Mouse (Mus musculus): ENCODE results near the gene 1700017D01Rik. TPM values are rescaled to one million over a fixed set of nuclear protein-coding genes. Genes with fewer than 3 reads are reported as not detected.
"Not testable (repeated sequence)": the region's sequence is repeated elsewhere in the genome, so short reads cannot be mapped to it uniquely, and the experiment has no call there.

1700017D01Rik gene
- not detected in 2 replicates for total RNA-seq (2017)

DNA sequence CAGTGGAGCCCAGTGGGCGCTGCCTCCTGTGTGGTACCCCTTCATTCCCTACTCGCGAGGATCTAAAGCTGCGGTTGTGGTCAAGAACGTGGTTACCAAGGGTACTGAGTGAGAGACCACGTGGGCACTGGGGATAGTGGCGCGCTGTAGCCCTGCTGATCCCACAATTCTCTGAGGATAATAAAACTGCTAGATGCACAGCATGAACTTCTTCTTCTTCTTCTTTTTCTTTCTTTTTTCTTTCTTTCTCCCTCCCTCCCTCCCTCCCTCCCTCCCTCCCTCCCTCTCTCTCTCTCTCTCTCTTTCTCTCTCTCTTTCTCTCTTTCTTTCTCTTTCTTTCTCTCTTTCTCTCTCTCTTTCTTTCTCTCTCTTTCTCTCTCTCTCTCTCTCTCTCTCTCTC lies at the start of gene 1700017D01Rik:
Gene 1700017D01Rik, minus strand, starts transcription at position 101 of the 400 bp plus-strand sequence.
- not testable (repeated sequence) for ATAC-seq (ENCODE audit: extremely low read depth, insufficient number of reproducible peaks, low FRiP score, poor library complexity, severe bottlenecking)

DNA sequence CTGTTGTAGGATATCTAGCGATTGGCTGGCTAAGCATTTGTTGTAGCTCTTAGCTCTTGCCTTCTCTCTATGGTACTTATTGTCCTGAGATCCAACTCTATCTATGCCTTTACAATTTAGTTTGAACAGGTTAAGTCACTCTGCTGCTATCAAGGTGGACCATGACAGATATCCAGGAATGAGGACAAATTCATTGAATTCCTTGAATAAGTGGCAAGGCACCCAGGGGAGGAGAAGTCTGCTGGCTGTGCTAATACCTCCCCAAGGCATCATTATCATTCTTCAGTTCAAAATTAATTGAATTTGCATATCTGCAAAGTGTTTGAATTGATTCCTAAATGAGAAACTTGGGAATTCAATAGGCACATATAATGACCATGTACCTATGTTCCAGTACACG lies 46.8 kb upstream of the 1700017D01Rik start:
- no peak for ATAC-seq (ENCODE audit: extremely low read depth, insufficient number of reproducible peaks, low FRiP score, poor library complexity, severe bottlenecking)

DNA sequence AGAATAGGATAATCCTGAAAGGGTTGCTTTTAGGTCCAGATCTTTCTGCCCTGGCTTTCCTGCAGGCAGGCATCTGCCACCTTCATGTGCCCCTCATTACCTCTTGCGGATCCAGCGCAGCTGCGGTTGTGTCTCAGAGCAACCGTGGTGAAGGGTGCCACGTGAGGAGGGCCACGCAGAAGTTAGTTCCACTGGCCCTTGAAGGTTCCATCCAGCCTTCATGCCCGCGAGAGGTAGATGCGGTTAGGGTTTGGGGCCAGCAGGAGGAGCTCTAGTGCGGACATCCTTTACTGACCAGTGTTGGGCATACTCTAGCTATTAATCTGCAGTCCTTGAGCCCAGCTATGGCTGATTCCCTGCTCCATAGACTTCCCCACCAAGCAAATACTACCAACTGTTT lies 34.5 kb upstream of the 1700017D01Rik start, which contains the start of gene 1700025F22Rik:
Gene 1700025F22Rik, minus strand, starts transcription at position 149 of the 400 bp plus-strand sequence.
- peak; percentile 66; the same call in 1 of the 2 replicates for ATAC-seq (ENCODE audit: extremely low read depth, insufficient number of reproducible peaks, low FRiP score, poor library complexity, severe bottlenecking)

DNA sequence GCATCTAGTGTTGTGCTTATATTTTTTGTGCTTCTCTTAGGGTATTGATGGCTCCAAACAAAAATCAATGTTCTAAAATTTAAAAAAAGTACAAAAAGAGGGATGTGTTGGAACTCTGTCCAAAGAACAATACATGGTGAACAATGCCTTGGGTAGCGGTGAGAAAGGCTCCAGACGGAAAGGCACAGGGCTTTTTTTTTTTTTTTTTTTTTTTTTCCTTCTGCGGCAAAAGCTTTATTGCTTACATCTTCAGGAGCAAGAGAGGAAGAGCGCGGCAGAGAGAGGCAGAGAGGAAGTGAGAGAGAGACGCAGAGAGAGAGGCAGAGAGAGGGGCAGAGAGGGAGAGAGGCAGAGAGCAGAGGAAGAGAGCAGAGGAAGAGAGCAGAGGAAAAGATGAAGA lies 27.2 kb upstream of the 1700017D01Rik start:
- not testable (repeated sequence) for ATAC-seq (ENCODE audit: extremely low read depth, insufficient number of reproducible peaks, low FRiP score, poor library complexity, severe bottlenecking)

DNA sequence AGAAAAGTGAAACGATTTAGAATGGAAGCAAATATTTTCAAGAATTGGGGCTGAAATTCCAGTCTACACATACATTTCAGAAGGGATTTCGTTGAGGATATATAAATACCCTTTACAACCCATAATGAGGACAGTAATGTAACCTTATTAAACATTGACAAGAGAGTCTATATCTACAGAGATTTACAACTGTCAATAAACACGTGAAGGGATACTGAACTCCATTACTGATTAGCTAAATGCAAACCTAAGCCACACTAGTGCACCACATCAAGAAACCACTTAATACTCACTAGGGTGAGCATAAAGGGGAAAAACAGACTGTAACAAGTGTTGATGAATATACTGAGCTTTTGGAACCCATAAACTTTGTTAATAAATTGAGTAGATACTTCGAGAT lies 4.7 kb upstream of the 1700017D01Rik start:
- ATAC-seq (ENCODE audit: extremely low read depth, insufficient number of reproducible peaks, low FRiP score, poor library complexity, severe bottlenecking): no peak

DNA sequence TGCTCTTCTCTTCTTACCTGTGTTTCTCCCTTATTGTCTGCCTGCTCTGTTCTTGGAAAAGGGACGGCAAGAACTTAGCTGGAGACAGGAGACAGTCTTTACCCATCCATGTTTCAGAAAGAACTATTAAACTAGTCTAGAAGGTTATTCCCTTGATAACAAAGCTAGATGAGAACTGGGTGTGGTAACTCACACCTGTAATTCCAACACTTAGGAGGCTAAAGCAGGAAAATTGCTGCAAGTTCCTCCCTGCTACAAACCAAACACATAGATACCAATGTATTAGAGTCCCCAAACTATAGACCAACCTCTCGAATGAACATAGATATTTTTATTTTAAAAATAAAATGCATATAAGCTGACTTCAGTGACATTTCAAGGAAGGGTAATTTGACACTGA lies 4.2 kb upstream of the 1700017D01Rik start:
- ATAC-seq (ENCODE audit: extremely low read depth, insufficient number of reproducible peaks, low FRiP score, poor library complexity, severe bottlenecking): no peak

DNA sequence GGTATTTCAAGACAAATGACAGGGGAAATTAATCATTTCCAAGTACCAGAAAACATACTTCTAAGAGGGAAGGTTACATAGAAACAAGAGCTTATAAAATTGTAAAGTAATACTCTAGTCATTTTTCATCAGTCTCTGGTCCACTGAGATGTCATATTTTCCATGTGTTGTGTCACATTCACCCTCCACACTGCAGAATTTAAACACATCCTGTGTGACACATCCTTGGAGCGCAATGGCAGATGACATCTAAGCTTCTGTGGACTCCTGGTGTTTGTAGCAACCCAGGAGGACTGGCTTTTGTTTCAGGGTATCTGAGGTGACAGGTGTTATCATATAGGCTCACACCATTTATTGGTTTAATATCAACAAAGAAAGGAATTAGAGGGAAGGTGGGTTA lies 974 bp downstream of the 1700017D01Rik start:
- no peak for ATAC-seq (ENCODE audit: extremely low read depth, insufficient number of reproducible peaks, low FRiP score, poor library complexity, severe bottlenecking)

DNA sequence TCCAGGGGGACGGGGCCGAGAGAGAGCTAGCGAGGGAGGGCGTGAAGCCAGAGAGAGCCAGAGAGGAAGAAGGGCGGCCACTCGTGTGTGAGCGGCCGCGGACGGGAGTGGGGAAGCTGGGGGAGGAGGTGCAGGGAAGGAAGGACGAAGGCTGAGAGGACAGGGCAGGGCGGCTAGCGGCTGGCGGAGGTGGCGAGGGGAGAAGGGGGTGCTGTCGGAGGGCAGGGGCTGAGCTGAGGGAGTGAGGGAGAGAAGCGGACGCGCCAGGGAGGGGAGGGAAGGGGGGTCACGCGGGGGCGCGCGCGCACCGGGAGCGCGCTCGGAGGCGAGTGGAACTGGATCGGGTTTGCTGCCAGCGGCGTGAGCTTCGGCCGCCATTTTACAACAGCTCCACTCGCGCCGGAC lies 9.7 kb downstream of the 1700017D01Rik start:
- peak; percentile 90 for ATAC-seq (ENCODE audit: extremely low read depth, insufficient number of reproducible peaks, low FRiP score, poor library complexity, severe bottlenecking)

DNA sequence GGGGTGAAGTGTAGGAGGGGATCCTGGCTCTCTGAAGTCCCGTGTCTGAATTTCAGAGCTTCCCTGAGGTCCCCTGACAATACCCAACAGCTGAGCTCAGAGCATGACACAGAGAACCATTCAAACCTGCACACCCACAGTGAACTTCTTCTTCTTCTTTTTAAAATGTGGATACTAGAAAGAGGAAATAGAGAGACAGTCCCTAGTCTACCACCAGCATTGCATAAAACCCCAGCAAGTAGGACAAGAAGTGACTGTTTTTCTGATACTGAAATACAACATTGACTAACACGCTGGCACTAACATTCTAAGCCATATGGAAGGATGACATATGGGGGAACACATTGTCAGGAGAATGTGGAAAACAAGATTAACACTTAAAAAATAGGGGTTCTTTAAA lies 11.3 kb downstream of the 1700017D01Rik start:
- ATAC-seq (ENCODE audit: extremely low read depth, insufficient number of reproducible peaks, low FRiP score, poor library complexity, severe bottlenecking): peak; percentile 67; the same call in 1 of the 2 replicates

DNA sequence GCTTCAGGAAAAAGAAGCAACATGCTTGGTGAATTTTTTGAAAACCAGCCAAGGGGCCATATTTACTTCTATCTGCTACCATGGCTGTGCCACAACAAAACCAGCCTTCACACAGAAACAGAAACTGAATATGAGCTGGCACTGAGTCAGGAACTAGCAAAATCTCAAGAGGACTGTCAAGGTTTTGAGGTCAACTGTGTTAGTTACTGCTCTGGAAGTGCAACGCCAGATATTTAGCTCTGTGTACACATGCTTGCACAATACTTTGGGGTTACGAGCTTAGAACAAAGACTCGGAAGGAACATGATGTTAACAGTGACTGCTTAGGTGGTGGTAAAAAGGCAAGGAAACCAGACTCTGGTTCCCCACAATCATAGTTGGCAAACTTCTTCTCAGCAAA lies 22.9 kb downstream of the 1700017D01Rik start:
- peak; percentile 33; the same call in 1 of the 2 replicates for ATAC-seq (ENCODE audit: extremely low read depth, insufficient number of reproducible peaks, low FRiP score, poor library complexity, severe bottlenecking)

DNA sequence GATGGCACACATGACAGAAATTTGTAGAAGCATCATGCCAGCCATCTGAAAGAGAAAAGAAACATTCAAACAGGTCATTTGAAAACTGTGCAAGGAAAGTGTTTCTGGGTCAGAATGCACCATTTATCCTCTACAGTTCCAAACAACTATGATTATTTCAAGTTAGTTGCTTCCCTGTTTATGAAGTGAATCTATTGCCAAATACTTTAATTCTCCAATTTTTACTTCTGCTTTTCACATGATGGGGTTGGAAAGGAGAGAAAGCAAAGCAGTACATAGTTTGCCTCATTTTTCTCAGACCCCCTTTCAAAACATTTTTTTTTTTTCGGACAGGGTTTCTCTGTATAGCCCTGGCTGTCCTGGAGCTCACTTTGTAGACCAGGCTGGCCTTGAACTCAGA lies 28.8 kb downstream of the 1700017D01Rik start:
- ATAC-seq (ENCODE audit: extremely low read depth, insufficient number of reproducible peaks, low FRiP score, poor library complexity, severe bottlenecking): no peak

DNA sequence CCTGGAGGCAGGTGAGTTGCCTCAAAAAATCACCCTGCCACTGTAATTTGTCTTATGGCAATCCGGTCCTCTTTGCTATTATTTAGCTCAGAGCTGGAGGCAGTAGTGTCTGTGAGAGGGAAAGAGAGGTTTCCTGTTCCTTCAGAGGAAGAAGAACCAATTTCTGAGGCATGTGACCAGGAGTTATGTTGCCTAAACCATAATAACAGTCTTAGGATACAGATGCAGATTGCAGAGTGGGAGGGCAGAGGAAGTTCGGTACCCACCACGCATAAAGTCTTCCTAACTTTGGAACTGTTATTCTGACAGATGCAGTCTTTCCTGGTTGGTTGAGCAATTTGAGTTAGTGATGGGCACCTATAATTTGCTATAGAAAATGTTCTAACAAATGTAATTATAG lies 32.3 kb downstream of the 1700017D01Rik start:
- no peak for ATAC-seq (ENCODE audit: extremely low read depth, insufficient number of reproducible peaks, low FRiP score, poor library complexity, severe bottlenecking)

DNA sequence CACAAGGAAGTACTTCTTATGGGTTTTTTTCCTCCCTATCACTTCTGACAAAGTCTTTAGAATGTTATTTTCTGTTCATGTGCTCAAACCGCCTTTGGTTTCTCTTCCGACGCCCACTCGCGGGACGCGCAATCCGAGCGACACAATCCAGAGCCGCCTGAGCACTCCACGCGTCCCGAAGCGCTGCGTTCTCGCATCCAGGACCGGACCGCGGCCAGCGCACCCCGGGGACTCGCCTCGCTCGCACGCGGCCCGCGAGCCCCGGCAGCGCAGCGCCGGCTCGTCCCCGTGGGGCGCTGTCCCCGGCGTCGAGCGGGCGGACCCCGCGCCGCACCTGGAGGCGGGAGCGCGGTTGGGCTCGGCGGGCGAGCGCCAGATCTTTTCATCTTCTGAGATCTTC lies 38.5 kb downstream of the 1700017D01Rik start:
- ATAC-seq (ENCODE audit: extremely low read depth, insufficient number of reproducible peaks, low FRiP score, poor library complexity, severe bottlenecking): peak; percentile 30; the same call in 1 of the 2 replicates

DNA sequence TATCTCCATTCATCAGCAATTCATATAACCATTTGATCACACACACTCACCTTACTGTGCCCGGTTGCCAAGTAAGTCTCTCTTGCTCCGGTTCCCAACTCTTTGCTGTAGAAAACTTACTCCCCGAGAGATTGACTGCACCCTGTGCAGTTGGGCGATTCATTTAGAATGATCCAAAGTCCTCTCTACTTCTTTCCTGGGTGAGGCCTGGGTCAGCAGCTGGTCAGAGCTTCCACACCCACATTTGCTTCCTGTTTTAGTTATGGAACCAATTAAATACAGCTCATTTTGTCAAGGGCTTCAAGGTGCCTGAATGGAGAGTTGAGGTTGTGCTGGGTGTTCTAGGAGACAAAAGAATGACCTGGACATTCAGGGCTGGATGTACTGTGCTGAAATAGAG lies 49.7 kb downstream of the 1700017D01Rik start, which contains the start of gene Ms4a8a:
Gene Ms4a8a, minus strand, starts transcription at position 169 of the 400 bp plus-strand sequence.
- no peak for ATAC-seq (ENCODE audit: extremely low read depth, insufficient number of reproducible peaks, low FRiP score, poor library complexity, severe bottlenecking)

DNA sequence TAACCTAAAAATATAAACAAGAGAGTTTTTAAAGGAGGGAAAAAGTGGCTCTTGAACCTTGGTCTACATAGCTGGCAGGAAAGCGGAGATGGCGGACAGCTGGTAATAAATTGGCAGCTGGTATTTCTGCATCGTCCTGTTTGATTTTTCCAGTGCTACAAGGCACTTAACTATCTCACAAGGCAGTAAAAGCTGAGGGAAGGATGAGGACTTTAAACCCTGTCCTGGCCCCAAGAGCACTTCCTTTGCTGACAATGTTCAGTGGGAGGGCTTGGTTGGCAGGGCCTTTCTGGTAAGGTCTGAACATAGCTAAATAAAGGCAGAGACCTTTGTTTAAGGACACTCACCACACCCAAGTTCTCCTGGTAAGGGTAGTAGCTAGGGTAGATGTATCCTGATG lies 60.3 kb downstream of the 1700017D01Rik start:
- no peak for ATAC-seq (ENCODE audit: extremely low read depth, insufficient number of reproducible peaks, low FRiP score, poor library complexity, severe bottlenecking)

DNA sequence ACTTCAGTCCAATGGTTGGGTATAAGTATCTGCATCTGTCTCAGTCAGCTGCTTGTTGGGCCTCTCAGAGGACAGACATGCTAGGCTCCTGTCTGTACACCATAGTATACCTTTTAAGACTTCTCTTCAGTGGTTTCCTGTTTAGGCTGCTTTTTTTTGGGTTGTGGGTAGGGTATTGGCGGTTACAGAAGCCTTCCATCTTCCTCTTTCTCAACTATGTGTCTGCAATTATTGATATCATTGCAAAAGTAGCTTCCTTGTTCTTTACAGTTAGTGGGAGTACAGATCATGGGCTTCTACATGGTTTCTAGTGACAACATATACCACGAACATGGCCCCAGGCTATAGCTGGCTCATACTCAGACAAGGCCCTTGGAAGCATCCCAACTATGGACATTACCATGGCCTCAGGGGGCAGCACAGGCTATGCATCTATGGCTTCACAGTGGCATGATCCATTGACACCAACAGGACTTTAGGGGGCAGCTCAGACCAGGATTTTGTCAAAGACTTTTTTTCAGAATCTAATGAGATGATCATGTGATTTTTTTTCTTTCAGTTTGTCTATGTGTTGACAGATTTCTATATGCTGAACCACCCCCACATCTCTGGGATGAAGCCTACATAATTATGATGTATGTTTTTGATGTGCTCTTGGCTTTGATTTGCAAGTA lies 65.3 kb downstream of the 1700017D01Rik start:
- ATAC-seq (ENCODE audit: extremely low read depth, insufficient number of reproducible peaks, low FRiP score, poor library complexity, severe bottlenecking): peak; percentile 77

DNA sequence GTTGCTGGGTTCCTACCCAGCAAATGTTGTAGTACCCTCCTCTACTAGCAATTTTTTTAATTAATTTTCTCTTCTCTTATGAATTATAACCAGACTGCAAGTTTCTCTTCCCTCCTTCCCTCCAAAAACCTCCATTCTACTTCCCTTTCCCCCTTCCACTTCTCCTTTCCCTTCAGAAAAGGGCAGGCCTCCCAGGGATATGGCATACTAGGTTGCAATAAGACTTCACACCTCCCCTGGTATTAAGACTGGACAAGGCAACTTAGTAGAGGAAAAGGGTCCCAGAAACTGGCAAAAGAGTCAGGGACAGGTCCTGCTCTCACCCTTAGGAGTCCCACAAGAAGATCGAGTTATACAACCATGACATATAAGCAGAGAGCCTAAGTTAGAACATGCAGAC lies 69.8 kb downstream of the 1700017D01Rik start:
- no peak for ATAC-seq (ENCODE audit: extremely low read depth, insufficient number of reproducible peaks, low FRiP score, poor library complexity, severe bottlenecking)

DNA sequence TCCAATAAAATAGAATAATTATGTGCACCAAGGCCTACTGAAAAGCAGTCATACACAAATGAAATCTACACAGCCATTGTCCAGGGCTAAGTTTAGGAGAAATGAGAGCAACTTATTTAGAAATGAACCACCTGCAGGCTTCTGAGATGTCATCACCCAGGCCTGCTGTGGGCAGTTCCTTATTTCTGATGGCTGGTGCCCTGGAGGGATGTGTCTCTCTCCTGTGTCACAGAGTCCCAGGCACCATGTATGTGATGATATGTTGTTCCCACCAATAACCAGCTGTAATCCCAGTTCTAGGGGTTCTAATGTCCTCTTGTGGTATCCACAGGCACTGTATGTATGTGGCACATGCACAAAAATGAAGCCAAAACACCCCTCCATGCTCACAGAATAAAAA lies 70.7 kb downstream of the 1700017D01Rik start:
- no peak for ATAC-seq (ENCODE audit: extremely low read depth, insufficient number of reproducible peaks, low FRiP score, poor library complexity, severe bottlenecking)

DNA sequence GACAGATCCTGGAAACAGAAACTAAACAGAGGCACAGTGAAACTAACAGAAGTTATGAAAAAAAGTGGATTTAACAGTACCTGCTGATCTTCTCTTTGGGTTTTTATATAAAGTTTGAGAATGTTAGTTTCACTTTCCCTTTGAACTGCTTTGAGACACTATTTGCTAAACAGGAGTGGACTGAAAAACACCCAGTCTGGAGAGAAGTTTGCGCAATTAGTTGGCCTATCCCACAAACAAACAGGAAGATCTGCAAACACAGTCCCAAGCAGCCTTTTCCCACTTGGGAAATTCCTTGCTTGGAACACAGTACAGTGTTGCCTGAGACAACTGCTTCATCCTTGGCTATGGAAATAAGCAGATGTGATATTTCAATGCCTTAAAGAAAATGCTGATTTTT lies 75.0 kb downstream of the 1700017D01Rik start:
- ATAC-seq (ENCODE audit: extremely low read depth, insufficient number of reproducible peaks, low FRiP score, poor library complexity, severe bottlenecking): not testable (repeated sequence)

DNA sequence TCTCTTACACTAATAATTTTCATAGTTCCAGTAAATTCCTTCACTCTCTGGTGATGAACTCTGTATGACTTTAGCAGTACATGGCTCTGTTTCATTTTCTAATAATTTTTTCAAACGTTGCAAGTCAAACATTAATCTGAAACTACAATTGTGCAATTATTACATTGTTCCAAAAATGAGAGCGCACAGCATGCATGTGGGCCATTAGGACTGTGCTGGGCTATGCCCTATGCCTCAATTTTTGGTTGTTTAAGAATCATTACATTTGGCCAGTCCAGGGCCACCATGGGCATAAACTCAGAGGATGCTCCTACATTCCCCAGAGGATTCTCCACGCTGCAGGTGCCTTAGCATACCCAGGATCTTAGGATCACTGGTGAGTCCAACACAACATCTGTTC lies 77.4 kb downstream of the 1700017D01Rik start:
- no peak for ATAC-seq (ENCODE audit: extremely low read depth, insufficient number of reproducible peaks, low FRiP score, poor library complexity, severe bottlenecking)

DNA sequence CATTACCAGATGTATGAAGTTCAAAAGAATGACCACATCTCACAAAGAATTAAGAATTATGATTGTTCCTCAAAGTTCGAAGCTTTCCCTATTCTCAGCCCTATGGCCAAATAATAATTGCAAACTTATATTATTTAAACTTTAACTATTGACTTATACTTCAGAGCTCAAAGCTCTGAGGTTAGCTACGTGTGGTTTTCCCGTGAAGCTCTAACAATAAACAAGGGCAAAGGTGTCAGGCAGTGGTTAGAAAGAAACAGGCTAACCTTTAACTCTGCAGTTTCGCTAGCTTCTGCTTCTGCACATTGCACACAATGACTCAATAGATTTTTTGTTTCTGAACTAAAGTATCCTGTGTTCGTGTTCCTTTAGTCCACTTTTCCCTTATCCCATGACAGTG lies 77.8 kb downstream of the 1700017D01Rik start:
- no peak for ATAC-seq (ENCODE audit: extremely low read depth, insufficient number of reproducible peaks, low FRiP score, poor library complexity, severe bottlenecking)

All from neutrophil, adult 5-6 weeks (primary cell).